Mouse (Mus musculus) Muller cell, postnatal 12 days (primary cell): ENCODE data around the gene Hbs1l.
A peak's percentile ranks its signal among the peaks of the same experiment; 100 is the strongest.

ENCODE experiments used
- DNase-seq: peaks from one replicate; pipeline ENCODE4 v3.0.0-alpha.2; 2015; ENCODE audit errors: inconsistent ontology term

The Hbs1l gene

GRCm38 (mm10) chr10:21295759-21296621 lies at the start of gene Hbs1l:
Hbs1l (plus strand) TSS chr10:21295979.
- DNase-seq, result peak; percentile 95

GRCm38 (mm10) chr10:21248556-21248955 lies 47.2 kb upstream of the Hbs1l start:
- DNase-seq, result no peak

- DNase-seq, result peak; percentile 38
Measured at GRCm38 (mm10) chr10:21251881-21252534, 43.8 kb upstream of the Hbs1l start.

- DNase-seq, result no peak
Measured at GRCm38 (mm10) chr10:21252800-21253199, 43.0 kb upstream of the Hbs1l start.

- DNase-seq, result no peak
Measured at GRCm38 (mm10) chr10:21254266-21255140, 41.3 kb upstream of the Hbs1l start.

GRCm38 (mm10) chr10:21257244-21257643 lies 38.5 kb upstream of the Hbs1l start:
- no peak for DNase-seq

- DNase-seq, result no peak
Measured at GRCm38 (mm10) chr10:21259649-21260048, 36.1 kb upstream of the Hbs1l start.

GRCm38 (mm10) chr10:21265188-21265587 lies 30.6 kb upstream of the Hbs1l start:
- no peak for DNase-seq

- no peak for DNase-seq
Measured at GRCm38 (mm10) chr10:21267452-21267851, 28.3 kb upstream of the Hbs1l start.

- no peak for DNase-seq
Measured at GRCm38 (mm10) chr10:21268786-21269410, 26.9 kb upstream of the Hbs1l start.

GRCm38 (mm10) chr10:21269920-21270319 lies 25.9 kb upstream of the Hbs1l start:
- no peak for DNase-seq

- DNase-seq, result no peak
Measured at GRCm38 (mm10) chr10:21270905-21271304, 24.9 kb upstream of the Hbs1l start.

GRCm38 (mm10) chr10:21271310-21271709 lies 24.5 kb upstream of the Hbs1l start:
- DNase-seq, result no peak

- DNase-seq, result no peak
Measured at GRCm38 (mm10) chr10:21271785-21272184, 24.0 kb upstream of the Hbs1l start.

- DNase-seq, result peak; percentile 91
Measured at GRCm38 (mm10) chr10:21287243-21288127, 8.3 kb upstream of the Hbs1l start.

GRCm38 (mm10) chr10:21291228-21291627 lies 4.6 kb upstream of the Hbs1l start:
- no peak for DNase-seq

- no peak for DNase-seq
Measured at GRCm38 (mm10) chr10:21294217-21294616, 1.6 kb upstream of the Hbs1l start.

GRCm38 (mm10) chr10:21295397-21295758 lies 401 bp upstream of the Hbs1l start:
- no peak for DNase-seq

GRCm38 (mm10) chr10:21298972-21299371 lies 3.2 kb downstream of the Hbs1l start:
- DNase-seq, result no peak

GRCm38 (mm10) chr10:21301822-21302221 lies 6.0 kb downstream of the Hbs1l start:
- DNase-seq, result no peak
